Mouse (Mus musculus) bone marrow macrophage, adult 2 months (primary cell): Measurements from ENCODE around the gene Wdr35. TPM values are rescaled to one million over a fixed set of nuclear protein-coding genes. Genes with fewer than 3 reads are reported as not detected.

Source experiments
- H3K27ac ChIP-seq: 2 replicates; pipeline ENCODE4 v1.5.1; 2012; ENCODE audit warnings: low read depth, low read length; ENCODE audit not compliant: insufficient read depth
- H3K4me1 ChIP-seq: 2 replicates; pipeline ENCODE4 v1.6.1; 2012; ENCODE audit warnings: low read length; ENCODE audit not compliant: control insufficient read depth, insufficient read depth
- H3K4me3 ChIP-seq: 2 replicates; pipeline ENCODE4 v1.5.1; 2012; ENCODE audit warnings: mild to moderate bottlenecking, low read length, moderate library complexity; ENCODE audit not compliant: insufficient read depth
- CTCF ChIP-seq: IDR thresholded peaks from 2 replicates; pipeline ENCODE4 v1.5.1; 2012; ENCODE audit warnings: low read depth, mild to moderate bottlenecking, low read length, moderate library complexity
- POLR2A ChIP-seq: IDR thresholded peaks from 2 replicates; pipeline ENCODE4 v1.6.1; 2012; ENCODE audit warnings: mild to moderate bottlenecking, low read depth, low read length, borderline replicate concordance
- polyA plus RNA-seq: library from polyadenylated mRNA; stranded (reverse); fragments of >200 nt; gene quantifications from 2 replicates; pipeline ENCODE4 v1.2.4, GENCODE M21; 2012; ENCODE audit not compliant: missing spikeins, insufficient read depth, insufficient read length

The Wdr35 gene
- polyA plus RNA-seq, 1 experiment, result 3.2 TPM

- no peak for TF ChIP-seq POLR2A
- no peak for TF ChIP-seq CTCF
- no peak overlapping the region for H3K4me3 ChIP-seq
- no peak overlapping the region for H3K27ac ChIP-seq
- peaks cover 6% of the 10 kb centered on the region for H3K4me1 ChIP-seq
These were observed 24.6 kb downstream of the Wdr35 start for GRCm38 (mm10) chr12:8998318-8998717.

GRCm38 (mm10) chr12:9002038-9002648 is 28.5 kb downstream of the Wdr35 start:
- no peak overlapping the region for H3K27ac ChIP-seq
- peaks cover 5% of the 10 kb centered on the region for H3K4me1 ChIP-seq
- no peak overlapping the region for H3K4me3 ChIP-seq
- TF ChIP-seq CTCF, result peak; percentile 58
- TF ChIP-seq POLR2A, result no peak

- Histone ChIP-seq H3K4me3 (no peak overlapping the region), H3K4me1 (peaks cover 8% of the 10 kb centered on the region), H3K27ac (no peak overlapping the region)
- TF ChIP-seq POLR2A (no peak), CTCF (no peak)
These were observed 33.5 kb downstream of the Wdr35 start for GRCm38 (mm10) chr12:9007146-9007545.

GRCm38 (mm10) chr12:9007811-9008210 is 34.1 kb downstream of the Wdr35 start:
- Histone ChIP-seq H3K4me3 (no peak overlapping the region), H3K27ac (no peak overlapping the region), H3K4me1 (peaks cover 8% of the 10 kb centered on the region)
- TF ChIP-seq POLR2A (no peak), CTCF (no peak)

GRCm38 (mm10) chr12:9010311-9010710 is 36.6 kb downstream of the Wdr35 start:
- Histone ChIP-seq H3K27ac (no peak overlapping the region), H3K4me3 (no peak overlapping the region), H3K4me1 (peaks cover 8% of the 10 kb centered on the region)
- TF ChIP-seq CTCF (no peak), POLR2A (no peak)

- Histone ChIP-seq H3K4me1 (no peaks in the 10 kb centered on the region), H3K27ac (no peak overlapping the region), H3K4me3 (no peak overlapping the region)
- no peak for TF ChIP-seq CTCF
- no peak for TF ChIP-seq POLR2A
These were observed 42.7 kb downstream of the Wdr35 start for GRCm38 (mm10) chr12:9016376-9016775.

GRCm38 (mm10) chr12:9020431-9020830 is 46.7 kb downstream of the Wdr35 start:
- TF ChIP-seq POLR2A, result no peak
- no peak for TF ChIP-seq CTCF
- Histone ChIP-seq H3K4me1 (no peaks in the 10 kb centered on the region), H3K4me3 (no peak overlapping the region), H3K27ac (no peak overlapping the region)

- TF ChIP-seq CTCF (no peak), POLR2A (no peak)
These were observed 47.3 kb downstream of the Wdr35 start for GRCm38 (mm10) chr12:9020986-9021385.

GRCm38 (mm10) chr12:9023031-9023430 is 49.3 kb downstream of the Wdr35 start:
- no peak for TF ChIP-seq POLR2A
- no peak for TF ChIP-seq CTCF
- Histone ChIP-seq H3K4me3 (no peak overlapping the region), H3K4me1 (no peaks in the 10 kb centered on the region), H3K27ac (no peak overlapping the region)

More at GRCm38 (mm10) chr12:9020986-9021385, 47.3 kb downstream of the Wdr35 start:
- no peak overlapping the region for H3K4me3 ChIP-seq
- no peak overlapping the region for H3K27ac ChIP-seq
- H3K4me1 ChIP-seq, result no peaks in the 10 kb centered on the region

- Histone ChIP-seq H3K4me1 (no peaks in the 10 kb centered on the region), H3K27ac (no peak overlapping the region), H3K4me3 (no peak overlapping the region)
- TF ChIP-seq POLR2A, result no peak
- TF ChIP-seq CTCF, result no peak
These were observed 50.4 kb downstream of the Wdr35 start for GRCm38 (mm10) chr12:9024071-9024470.
